ENCODE assay signal across 24 mouse cellular contexts in genomic region chr19:28662474-28662873, GRCm38 (mm10). TPM values are rescaled to one million over a fixed set of nuclear protein-coding genes. Genes with fewer than 3 reads are reported as not detected.
DNase-seq lines count a peak whose midpoint lies in the region; ATAC-seq lines count a peak whose summit lies in the region.
"Had no signal": no experiment of that assay in that cellular context is flagged by ENCODE, and none has a peak within 500 bp of the region (broad histone marks: within the 10 kb centered on the region; RNA-seq: fewer than 3 reads in every experiment).

No protein-coding gene starts in this region.

- H3K36me3 ChIP-seq in heart, embryonic 11.5 days (ENCODE audit: control insufficient read depth, insufficient read depth, low read length) = no peaks in the 10 kb centered on the region
- no peaks in the 10 kb centered on the region for H3K36me3 ChIP-seq in heart, embryonic 15.5 days
- 0 out of 2 replicates have a peak, but pooled peaks cover 3% of the 10 kb centered on the region for H3K36me3 ChIP-seq in kidney, embryonic 16.5 days (ENCODE audit: insufficient read depth, low read length)
- no peaks in the 10 kb centered on the region for H3K36me3 ChIP-seq in kidney, embryonic 14.5 days (ENCODE audit: control insufficient read depth, insufficient read depth, low read length)
- H3K36me3 ChIP-seq: forebrain, embryonic 10.5 days; hindbrain, embryonic 10.5 days; intestine, embryonic 15.5 days had no signal

- H3K4me1 ChIP-seq in heart, embryonic 11.5 days (ENCODE audit: control insufficient read depth, insufficient read depth, low read length) = 0 out of 2 replicates have a peak, but pooled peaks cover 2% of the 10 kb centered on the region
- peaks cover 6% of the 10 kb centered on the region; the same call in 1 of the 2 replicates for H3K4me1 ChIP-seq in heart, embryonic 15.5 days (replicated peaks)
- peaks cover 44% of the 10 kb centered on the region for H3K4me1 ChIP-seq in kidney, embryonic 16.5 days (ENCODE audit: insufficient read depth, low read length)
- H3K4me1 ChIP-seq in kidney, embryonic 14.5 days (ENCODE audit: control insufficient read depth, insufficient read depth, low read length) = peaks cover 25% of the 10 kb centered on the region
- H3K4me1 ChIP-seq: intestine, embryonic 15.5 days had no signal

- no peak overlapping the region for H3K27ac ChIP-seq in heart, embryonic 11.5 days (ENCODE audit: low read depth, low read length)
- H3K27ac ChIP-seq in heart, embryonic 15.5 days = no peak overlapping the region
- no peak overlapping the region for H3K27ac ChIP-seq in kidney, embryonic 16.5 days (ENCODE audit: low read length)
- no peak overlapping the region for H3K27ac ChIP-seq in kidney, embryonic 14.5 days (ENCODE audit: low read depth, low read length)
- H3K27ac ChIP-seq: embryonic facial prominence, embryonic 15.5 days; forebrain, embryonic 10.5 days; gastrocnemius, adult 2 months; hindbrain, embryonic 10.5 days; hindbrain, embryonic 14.5 days; intestine, embryonic 15.5 days had no signal

- no peak for ATAC-seq in heart, embryonic 11.5 days (replicated peaks; ENCODE audit: insufficient number of reproducible peaks, low FRiP score, low TSS enrichment)
- no peak for ATAC-seq in heart, embryonic 15.5 days (replicated peaks; ENCODE audit: insufficient number of reproducible peaks, insufficient read depth, low FRiP score, low read depth)
- no peak for ATAC-seq in kidney, embryonic 16.5 days (ENCODE audit: low FRiP score, low TSS enrichment)
- ATAC-seq in kidney, embryonic 14.5 days (ENCODE audit: low FRiP score, low TSS enrichment) = no peak
- ATAC-seq in monocyte, adult 5-6 weeks (replicated peaks; ENCODE audit: insufficient number of reproducible peaks, low FRiP score, low TSS enrichment, poor library complexity, severe bottlenecking) = no peak
- ATAC-seq: forebrain, embryonic 14.5 days; intestine, embryonic 15.5 days had no signal

- no peaks in the 10 kb centered on the region for H3K27me3 ChIP-seq in heart, embryonic 11.5 days (ENCODE audit: control insufficient read depth, insufficient read depth, low read length)
- H3K27me3 ChIP-seq in heart, embryonic 15.5 days = no peaks in the 10 kb centered on the region
- no peaks in the 10 kb centered on the region for H3K27me3 ChIP-seq in kidney, embryonic 16.5 days (ENCODE audit: insufficient read depth, low read length)
- H3K27me3 ChIP-seq in kidney, embryonic 14.5 days (ENCODE audit: control insufficient read depth, insufficient read depth, low read length) = no peaks in the 10 kb centered on the region
- H3K27me3 ChIP-seq: CH12.LX; embryonic facial prominence, embryonic 15.5 days; intestine, embryonic 15.5 days had no signal

- no peak overlapping the region for H3K4me3 ChIP-seq in heart, embryonic 11.5 days (ENCODE audit: low read depth, low read length)
- peak overlapping the region; percentile 2; the same call in 1 of the 2 replicates for H3K4me3 ChIP-seq in heart, embryonic 15.5 days
- H3K4me3 ChIP-seq in kidney, embryonic 16.5 days (ENCODE audit: low read length) = no peak overlapping the region
- no peak overlapping the region for H3K4me3 ChIP-seq in kidney, embryonic 14.5 days (ENCODE audit: low read length)
- H3K4me3 ChIP-seq: embryonic facial prominence, embryonic 15.5 days; erythroblast, embryonic 14.5 days; forebrain, embryonic 10.5 days; hindbrain, embryonic 10.5 days; intestine, embryonic 15.5 days had no signal

- peak overlapping the region; percentile 39 for H3K4me2 ChIP-seq in heart, embryonic 11.5 days
- H3K4me2 ChIP-seq in heart, embryonic 15.5 days = peak overlapping the region; percentile 39
- H3K4me2 ChIP-seq in kidney, embryonic 16.5 days (replicated peaks; ENCODE audit: low read depth, low read length) = peak overlapping the region; percentile 26
- no peak overlapping the region for H3K4me2 ChIP-seq in kidney, embryonic 14.5 days (replicated peaks; ENCODE audit: low read depth, low read length)
- H3K4me2 ChIP-seq: embryonic facial prominence, embryonic 15.5 days; hindbrain, embryonic 14.5 days; intestine, embryonic 15.5 days had no signal

- intact Hi-C loops in heart, postnatal 14 days (cut with DNase I) = no loop called here
- intact Hi-C loops in heart, postnatal 36 days (cut with DNase I) = no loop called here

- H3K9ac ChIP-seq in heart, embryonic 11.5 days (ENCODE audit: low read depth, low read length) = no peak overlapping the region
- H3K9ac ChIP-seq in heart, embryonic 15.5 days = no peak overlapping the region
- H3K9ac ChIP-seq in kidney, embryonic 16.5 days (replicated peaks; ENCODE audit: low read length) = no peak overlapping the region
- no peak overlapping the region for H3K9ac ChIP-seq in kidney, embryonic 14.5 days (ENCODE audit: low read depth, low read length)
- H3K9ac ChIP-seq: embryonic facial prominence, embryonic 15.5 days; hindbrain, embryonic 14.5 days; intestine, embryonic 15.5 days had no signal

- WGBS in heart, embryonic 11.5 days (ENCODE audit: insufficient replicate concordance) = 44% methylated on average over 8 of the region's 8 CpGs
- 55% methylated on average over 8 of the region's 8 CpGs for WGBS in heart, embryonic 15.5 days
- WGBS in kidney, embryonic 16.5 days = 32% methylated on average over 8 of the region's 8 CpGs
- 27% methylated on average over 8 of the region's 8 CpGs for WGBS in kidney, embryonic 14.5 days

- DNase-seq in heart, postnatal 14 days = no peak
- DNase-seq in heart, postnatal 36 days = no peak
- DNase-seq in R1 (ENCODE audit: low read depth, low spot score) = peak; percentile 33
- DNase-seq: adrenal gland, postnatal 10 days; cerebellum, adult 11-12 months; cerebellum, adult 9-10 months; cerebellum, postnatal 36 days; gastrocnemius, adult 2 months; gastrocnemius, postnatal 25 days; kidney, adult 2 months; kidney, postnatal 25 days had no signal

- no peaks in the 10 kb centered on the region for H3K9me3 ChIP-seq in heart, embryonic 11.5 days (replicated peaks; ENCODE audit: control insufficient read depth, low read length)
- H3K9me3 ChIP-seq in heart, embryonic 15.5 days (replicated peaks) = no peaks in the 10 kb centered on the region
- H3K9me3 ChIP-seq in kidney, embryonic 16.5 days (ENCODE audit: low read length) = no peaks in the 10 kb centered on the region
- no peaks in the 10 kb centered on the region for H3K9me3 ChIP-seq in kidney, embryonic 14.5 days (ENCODE audit: control insufficient read depth, low read length)
- H3K9me3 ChIP-seq: embryonic facial prominence, embryonic 15.5 days; forebrain, embryonic 10.5 days; hindbrain, embryonic 10.5 days; intestine, embryonic 15.5 days had no signal

RNA-seq across cellular contexts. Expression of gene Glis3, which starts 17.4 kb away (rescaled TPM):
- polyA plus RNA-seq in heart, embryonic 11.5 days (2014; fragmentation: Nextera tagmentation; extraction: Ambion mirVana) = 0.49 and 1.3 TPM in 2 replicates
- total RNA-seq in heart, postnatal 14 days (2021) = 1 to 10 TPM; 1.2 to 1.3 TPM
- 0.87 and 1.6 TPM in 2 replicates for polyA plus RNA-seq in heart, embryonic 15.5 days (2015; fragmentation: Nextera tagmentation; extraction: Ambion mirVana)
- 1 to 10 TPM; 1.6 to 1.9 TPM for total RNA-seq in heart, postnatal 36 days (2021)
- 9.0 and 10.1 TPM in 2 replicates for polyA plus RNA-seq in kidney, embryonic 16.5 days (2015; fragmentation: Nextera tagmentation; extraction: Ambion mirVana)
- polyA plus RNA-seq in kidney, embryonic 14.5 days (2014; fragmentation: Nextera tagmentation; extraction: Ambion mirVana) = 7.1 and 7.9 TPM in 2 replicates
- 0.43 to 1.6 TPM (median 0.97 TPM) in 3 replicates for total RNA-seq in monocyte, adult 5-6 weeks (2017)
- total RNA-seq: CH12.LX had no signal
